Mouse (Mus musculus) thymus, adult 2 months (tissue): ENCODE measurements around the gene Pkp4. TPM values are rescaled to one million over a fixed set of nuclear protein-coding genes. Genes with fewer than 3 reads are reported as not detected.
"Not testable (repeated sequence)": the region's sequence is repeated elsewhere in the genome, so short reads cannot be mapped to it uniquely, and the experiment has no call there.

Experiments
- DNase-seq: peaks from one replicate; pipeline ENCODE4 v3.0.0; 2021
- H3K27ac ChIP-seq: fragments of 200-500 bp; 2 replicates; pipeline ENCODE4 v1.5.1; 2012; ENCODE audit warnings: low read length, control low read depth; ENCODE audit not compliant: control insufficient read depth, insufficient read depth
- H3K27me3 ChIP-seq: fragments of 200-500 bp; 2 replicates; pipeline ENCODE4 v1.6.1; 2012; ENCODE audit warnings: mild to moderate bottlenecking, low read length, moderate library complexity, mixed read lengths; ENCODE audit not compliant: control insufficient read depth, insufficient read depth
- H3K36me3 ChIP-seq: fragments of 200-500 bp; 2 replicates; pipeline ENCODE4 v1.6.1; 2012; ENCODE audit warnings: mild to moderate bottlenecking, low read length, moderate library complexity; ENCODE audit not compliant: control insufficient read depth, insufficient read depth
- H3K4me1 ChIP-seq: fragments of 200-500 bp; replicated peaks from 2 replicates; pipeline ENCODE4 v1.6.1; 2012; ENCODE audit warnings: low read length; ENCODE audit not compliant: control insufficient read depth, insufficient read depth
- H3K4me3 ChIP-seq: fragments of 200-500 bp; 2 replicates; pipeline ENCODE4 v1.5.1; 2012; ENCODE audit warnings: mild to moderate bottlenecking, low read length, control low read depth, moderate library complexity; ENCODE audit not compliant: control insufficient read depth, insufficient read depth
- CTCF ChIP-seq: fragments of 200-500 bp; IDR thresholded peaks from 2 replicates; pipeline ENCODE4 v1.5.1; 2012; ENCODE audit warnings: mild to moderate bottlenecking, control low read depth, low read length, moderate library complexity, borderline replicate concordance; ENCODE audit not compliant: control insufficient read depth, poor library complexity, insufficient read depth; ENCODE audit errors: extremely low read depth
- POLR2A ChIP-seq: fragments of 200-500 bp; IDR thresholded peaks from 2 replicates; pipeline ENCODE4 v1.6.1; 2012; ENCODE audit warnings: mild to moderate bottlenecking, low read length, control low read depth, moderate library complexity; ENCODE audit not compliant: control insufficient read depth, poor library complexity, insufficient read depth; ENCODE audit errors: extremely low read depth
- WGBS: fragments of 180-500 bp; shearing (Covaris S2); methylation state at CpG from one replicate; pipeline ENCODE4 v1.1.7; 2018; 5-methylcytosine and 5-hydroxymethylcytosine counted together
- polyA plus RNA-seq: library from polyadenylated mRNA; depleted of rRNA; stranded (reverse); fragments of >200 nt; gene quantifications from 2 replicates; pipeline ENCODE4 v1.2.3, GENCODE M21; 2012

The Pkp4 gene
- polyA plus RNA-seq, 1 experiment = 40.8 TPM

DNA sequence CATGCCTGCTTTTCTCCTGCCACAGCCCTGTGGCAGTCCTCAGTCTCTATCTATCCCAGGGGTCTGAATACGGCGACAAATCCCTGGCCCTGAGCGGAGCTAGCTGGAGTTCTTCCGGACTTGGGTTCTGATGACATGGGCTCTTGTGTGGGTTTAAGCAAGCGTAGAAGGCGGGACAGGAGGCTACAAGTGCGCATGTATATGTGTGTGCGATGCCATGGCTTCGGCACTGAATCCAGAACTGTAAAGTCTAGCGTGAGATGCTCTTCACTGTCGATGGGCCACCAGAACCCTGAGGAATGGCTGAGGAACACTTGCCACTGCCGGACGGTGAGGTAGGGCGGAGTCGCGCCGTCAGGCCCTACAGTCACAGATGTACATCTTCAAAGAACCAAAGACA, 222.6 kb downstream of the Pkp4 start:
- TF ChIP-seq CTCF (no peak), POLR2A (no peak)
- WGBS = 98% methylated on average over 17 of the region's 17 CpGs

DNA sequence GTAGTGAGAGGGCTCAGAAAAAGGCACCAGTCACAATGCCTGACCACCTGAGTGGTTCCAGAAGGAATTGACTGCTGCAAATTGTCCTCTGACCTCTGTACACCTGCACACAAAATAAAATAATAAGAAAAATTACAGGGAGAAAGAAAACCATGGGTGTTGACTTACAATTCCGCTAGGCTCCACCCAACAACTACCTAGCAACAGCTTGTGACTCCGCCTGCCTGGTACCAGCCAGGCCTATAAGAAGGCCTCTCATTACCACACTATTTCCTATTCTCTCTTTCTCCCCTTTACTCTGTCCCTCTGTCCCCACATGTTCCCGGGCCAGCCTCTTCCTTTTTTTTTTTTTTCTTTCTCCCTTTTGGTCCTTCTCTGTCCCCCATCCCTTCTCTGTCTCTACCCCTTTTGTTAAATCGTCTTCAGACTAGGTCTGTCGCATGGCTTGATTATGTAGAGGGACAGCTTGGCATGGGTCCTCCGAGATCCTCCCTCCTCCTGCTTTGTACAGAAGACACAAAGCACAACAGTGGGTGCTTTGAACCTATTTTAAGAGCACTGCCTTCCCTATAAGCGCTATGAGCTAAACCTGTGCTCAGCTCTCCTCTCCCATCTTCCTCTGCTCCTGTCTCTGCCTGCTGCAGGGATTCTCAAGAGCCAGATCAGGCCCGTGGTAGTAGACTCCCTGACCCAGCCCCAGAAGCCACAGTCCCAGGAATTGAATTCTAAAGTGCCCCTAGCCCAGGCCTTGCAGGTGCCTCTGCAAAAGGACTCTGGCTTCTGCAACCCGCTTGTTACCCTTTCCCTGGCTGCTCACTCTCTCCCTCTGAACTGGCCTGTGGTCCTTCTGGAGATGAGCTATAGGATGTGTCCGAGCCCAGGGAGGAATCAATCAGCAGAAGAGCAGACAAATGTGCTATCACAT, 223.5 kb downstream of the Pkp4 start:
- no peak overlapping the region for H3K4me3 ChIP-seq
- 88% methylated on average over 10 of the region's 10 CpGs for WGBS
- H3K36me3 ChIP-seq = no peaks in the 10 kb centered on the region
- no peak for TF ChIP-seq CTCF
- TF ChIP-seq POLR2A = no peak
- DNase-seq = no peak
- no peaks in the 10 kb centered on the region for H3K4me1 ChIP-seq
- no peak overlapping the region for H3K27ac ChIP-seq
- no peaks in the 10 kb centered on the region for H3K27me3 ChIP-seq

More for the DNA sequence above, 222.6 kb downstream of the Pkp4 start:
- H3K4me3 ChIP-seq = no peak overlapping the region
- H3K27me3 ChIP-seq = no peaks in the 10 kb centered on the region
- DNase-seq = no peak
- no peaks in the 10 kb centered on the region for H3K36me3 ChIP-seq
- H3K4me1 ChIP-seq = no peaks in the 10 kb centered on the region
- H3K27ac ChIP-seq = no peak overlapping the region

DNA sequence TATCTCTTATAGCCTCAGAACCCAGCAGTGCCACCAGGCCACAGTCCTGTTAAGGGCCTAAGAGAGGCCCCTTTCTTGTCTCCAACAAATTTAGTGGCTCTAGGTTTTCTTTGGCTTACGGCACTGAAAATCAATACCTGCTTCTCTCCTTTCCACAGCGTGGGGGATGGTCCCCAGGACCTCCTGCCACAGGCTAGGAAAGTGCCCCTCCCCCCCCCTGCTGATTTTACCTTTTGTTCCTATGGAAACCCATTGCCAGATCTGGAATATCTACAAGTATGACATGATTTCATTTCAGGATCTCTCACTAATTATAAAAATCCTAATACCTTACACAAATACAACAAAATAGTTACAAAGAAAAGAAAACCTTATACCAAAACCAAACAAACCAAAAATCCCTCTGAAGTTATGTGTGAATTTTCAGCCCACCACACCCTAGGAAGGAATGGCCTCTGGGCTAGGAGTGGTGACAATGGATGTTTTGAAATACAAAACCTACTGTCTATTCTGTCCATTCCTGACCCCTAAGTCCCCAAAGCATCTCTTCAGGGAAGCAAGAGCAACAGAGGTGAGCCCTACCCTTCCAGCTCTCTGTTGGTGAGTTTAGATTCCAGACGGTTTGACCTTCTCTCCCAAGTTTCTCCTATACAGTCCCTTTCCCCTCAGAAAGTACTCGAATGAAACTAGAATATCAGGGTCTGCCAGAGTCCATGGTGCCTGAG, 224.7 kb downstream of the Pkp4 start:
- no peaks in the 10 kb centered on the region for H3K4me1 ChIP-seq
- no peak for DNase-seq
- H3K4me3 ChIP-seq = no peak overlapping the region
- no peak overlapping the region for H3K27ac ChIP-seq
- no peaks in the 10 kb centered on the region for H3K27me3 ChIP-seq
- no peaks in the 10 kb centered on the region for H3K36me3 ChIP-seq
- 83% methylated on average over 4 of the region's 4 CpGs for WGBS
- TF ChIP-seq CTCF (no peak), POLR2A (no peak)

DNA sequence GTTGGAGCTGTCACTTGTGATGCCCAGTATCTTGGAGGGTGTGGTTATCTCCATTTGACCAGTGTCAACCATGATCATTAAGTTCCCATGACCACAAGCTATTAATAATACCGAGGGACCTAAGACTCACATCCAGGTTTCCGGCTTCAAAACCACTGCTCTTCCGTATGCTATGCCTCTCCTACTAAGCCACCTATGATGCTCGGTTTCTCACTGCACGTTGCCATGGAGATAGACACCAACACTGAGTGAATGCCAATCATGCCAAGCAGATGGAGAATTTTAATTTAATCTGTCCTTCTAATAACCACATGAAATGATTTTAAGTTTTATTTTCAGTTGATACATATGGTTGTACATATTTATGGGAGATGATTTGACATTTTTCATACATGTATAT, 229.3 kb downstream of the Pkp4 start:
- Histone ChIP-seq H3K4me3 (no peak overlapping the region), H3K36me3 (no peaks in the 10 kb centered on the region), H3K27me3 (no peaks in the 10 kb centered on the region), H3K4me1 (no peaks in the 10 kb centered on the region), H3K27ac (no peak overlapping the region)
- TF ChIP-seq CTCF (no peak), POLR2A (no peak)
- 91% methylated on average over 5 of the region's 5 CpGs for WGBS
- no peak for DNase-seq

DNA sequence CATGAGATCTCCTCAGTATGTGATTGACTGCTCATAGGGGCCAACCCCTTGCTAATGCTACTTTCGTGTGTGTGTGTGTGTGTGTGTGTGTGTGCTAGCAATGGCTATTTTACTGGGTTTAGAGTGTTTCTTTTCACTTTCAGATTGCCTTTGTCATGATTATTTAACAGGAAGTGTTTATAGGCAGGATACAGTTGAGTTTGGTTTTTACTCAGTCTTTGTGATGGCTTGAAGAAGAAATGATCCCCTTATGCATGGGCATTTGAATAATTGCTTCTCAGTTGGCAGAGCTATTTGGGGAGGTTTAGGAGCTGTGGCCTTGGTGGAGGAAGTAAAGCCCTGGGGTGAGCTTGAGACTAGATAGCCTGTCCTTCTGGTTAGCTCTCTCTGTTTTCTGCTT, 232.5 kb downstream of the Pkp4 start:
- Histone ChIP-seq H3K27me3 (no peaks in the 10 kb centered on the region), H3K4me3 (no peak overlapping the region), H3K36me3 (no peaks in the 10 kb centered on the region), H3K4me1 (no peaks in the 10 kb centered on the region), H3K27ac (no peak overlapping the region)
- no peak for TF ChIP-seq CTCF
- TF ChIP-seq POLR2A = no peak
- WGBS = 86% methylated on average over 1 of the region's 1 CpGs
- no peak for DNase-seq

DNA sequence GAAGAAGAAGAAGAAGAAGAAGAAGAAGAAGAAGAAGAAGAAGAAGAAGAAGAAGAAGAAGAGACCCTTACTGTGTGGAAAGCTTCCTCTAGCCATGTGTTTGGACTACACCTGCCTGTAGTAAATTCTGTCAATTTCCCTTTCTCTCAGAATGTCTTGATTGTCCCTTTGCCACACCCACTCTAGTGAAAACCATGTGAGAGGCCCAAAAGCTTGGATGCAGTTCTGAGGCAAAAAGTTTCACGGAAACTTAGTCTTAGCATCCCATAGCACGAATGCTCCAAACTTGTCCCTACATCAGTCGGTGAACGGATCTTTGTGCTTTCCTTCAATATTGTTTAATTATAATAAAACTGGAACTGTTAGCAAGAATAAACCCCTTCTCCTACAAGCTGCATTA, 234.0 kb downstream of the Pkp4 start:
- Histone ChIP-seq H3K27me3 (no peaks in the 10 kb centered on the region), H3K27ac (no peak overlapping the region), H3K4me3 (no peak overlapping the region), H3K4me1 (no peaks in the 10 kb centered on the region), H3K36me3 (no peaks in the 10 kb centered on the region)
- whole genome bisulfite sequencing = over 99% methylated on average over 4 of the region's 4 CpGs
- TF ChIP-seq CTCF (no peak), POLR2A (no peak)
- DNase-seq = no peak

DNA sequence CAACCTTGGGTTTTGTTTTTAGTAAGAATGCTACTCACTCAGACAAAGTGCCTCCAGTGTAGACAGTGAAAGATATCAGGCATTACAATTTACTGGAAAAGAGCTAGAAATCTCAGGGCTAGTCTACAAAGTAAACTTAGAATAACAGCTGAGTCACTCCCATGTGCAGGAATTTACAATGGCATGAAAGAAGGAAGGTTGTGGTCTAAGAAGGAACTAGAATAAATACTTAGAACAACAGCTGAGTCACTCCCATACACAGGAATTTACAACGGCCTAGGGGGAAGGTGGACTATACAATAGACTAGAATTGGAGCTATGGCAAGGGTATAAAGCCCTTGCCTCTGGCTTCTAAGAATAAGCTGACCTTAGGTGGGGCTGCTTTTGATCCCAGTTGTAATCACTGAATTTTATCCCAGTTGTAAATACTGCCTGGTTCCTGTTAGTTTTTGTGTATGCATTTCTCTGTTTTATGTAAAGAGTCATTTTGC, 234.6 kb downstream of the Pkp4 start:
- not testable (repeated sequence) for H3K27me3 ChIP-seq, H3K36me3 ChIP-seq, DNase-seq, H3K4me1 ChIP-seq, H3K27ac ChIP-seq, H3K4me3 ChIP-seq
- 35% methylated on average over 1 of the region's 1 CpGs for WGBS
